19 mouse cellular contexts compared by ENCODE assay signal in genomic region chr5:7954838-7955237, GRCm38 (mm10). TPM values are rescaled to one million over a fixed set of nuclear protein-coding genes. Genes with fewer than 3 reads are reported as not detected.
DNase-seq lines count a peak whose midpoint lies in the region; ATAC-seq and TF ChIP-seq lines count a peak whose summit lies in the region.
"Had no signal": no experiment of that assay in that cellular context is flagged by ENCODE, and none has a peak within 500 bp of the region (broad histone marks: within the 10 kb centered on the region; RNA-seq: fewer than 3 reads in every experiment).

No protein-coding gene starts in this region.

- peak overlapping the region; percentile 99 for H3K27ac ChIP-seq in liver, adult 2 months (replicated peaks; ENCODE audit: insufficient read depth, low read depth, low read length)
- no peak overlapping the region for H3K27ac ChIP-seq in liver, embryonic 12.5 days
- H3K27ac ChIP-seq: embryonic facial prominence, embryonic 10.5 days; embryonic facial prominence, embryonic 12.5 days; forebrain, embryonic 13.5 days; forebrain, embryonic 15.5 days had no signal

- H3K27me3 ChIP-seq in liver, adult 2 months (ENCODE audit: control insufficient read depth, insufficient read depth, low read length) = no peaks in the 10 kb centered on the region
- H3K27me3 ChIP-seq in liver, embryonic 12.5 days (replicated peaks) = no peaks in the 10 kb centered on the region
- H3K27me3 ChIP-seq: embryonic facial prominence, embryonic 12.5 days; forebrain, embryonic 13.5 days; forebrain, embryonic 15.5 days had no signal

- no peak for ATAC-seq in liver, embryonic 12.5 days
- ATAC-seq: forebrain, embryonic 13.5 days; forebrain, embryonic 15.5 days; forebrain, postnatal 0 days had no signal

- peaks cover 21% of the 10 kb centered on the region for H3K4me1 ChIP-seq in liver, adult 2 months (ENCODE audit: control insufficient read depth, insufficient read depth, low read length)
- no peaks in the 10 kb centered on the region for H3K4me1 ChIP-seq in liver, embryonic 12.5 days
- H3K4me1 ChIP-seq: embryonic facial prominence, embryonic 12.5 days; forebrain, embryonic 13.5 days; forebrain, embryonic 15.5 days had no signal

- 23% methylated on average over 2 of the region's 2 CpGs for WGBS in liver, adult 2 months
- 63% methylated on average over 2 of the region's 2 CpGs for WGBS in liver, embryonic 12.5 days (ENCODE audit: insufficient replicate concordance)

- no peak for TF ChIP-seq POLR2A in liver, adult 2 months (IDR thresholded peaks at IDR 0.05; ENCODE audit: extremely low read depth, insufficient read depth, low read length)

- DNase-seq in adrenal gland, postnatal 14 days = peak; percentile 27
- no peak for DNase-seq in adrenal gland, adult 8-10 months
- DNase-seq in liver, adult 2 months (ENCODE audit: extremely low read depth, low read depth, low spot score) = peak; percentile 94
- DNase-seq in adipocyte (ENCODE audit: low spot score) = peak; percentile 26
- DNase-seq in thymus, postnatal 25 days = no peak
- DNase-seq: adrenal gland, adult 2 months; cerebellum, adult 11-12 months; cerebellum, adult 2 months; cerebellum, adult 9-10 months; cerebellum, postnatal 10 days; cerebellum, postnatal 25 days; forebrain, postnatal 0 days had no signal

- peak overlapping the region; percentile 34; the same call in 1 of the 2 replicates for H3K9ac ChIP-seq in liver, adult 2 months (ENCODE audit: low read depth, low read length)
- no peak overlapping the region for H3K9ac ChIP-seq in liver, embryonic 12.5 days
- H3K9ac ChIP-seq: embryonic facial prominence, embryonic 12.5 days; forebrain, embryonic 13.5 days; forebrain, embryonic 15.5 days; forebrain, postnatal 0 days had no signal

- H3K4me2 ChIP-seq in liver, embryonic 12.5 days = no peak overlapping the region
- H3K4me2 ChIP-seq: embryonic facial prominence, embryonic 12.5 days; forebrain, embryonic 13.5 days; forebrain, embryonic 15.5 days had no signal

- H3K4me3 ChIP-seq in liver, adult 2 months (ENCODE audit: insufficient read depth, low read depth, low read length) = no peak overlapping the region
- H3K4me3 ChIP-seq in liver, embryonic 12.5 days = no peak overlapping the region
- H3K4me3 ChIP-seq: embryonic facial prominence, embryonic 10.5 days; embryonic facial prominence, embryonic 12.5 days; forebrain, embryonic 13.5 days; forebrain, embryonic 15.5 days had no signal

- no peaks in the 10 kb centered on the region for H3K9me3 ChIP-seq in liver, embryonic 12.5 days (replicated peaks)
- H3K9me3 ChIP-seq: embryonic facial prominence, embryonic 10.5 days; embryonic facial prominence, embryonic 12.5 days; forebrain, embryonic 13.5 days; forebrain, embryonic 15.5 days had no signal

- no peak for TF ChIP-seq CTCF in liver, adult 2 months (IDR thresholded peaks at IDR 0.05; ENCODE audit: low read depth, low read length)

- H3K36me3 ChIP-seq in liver, adult 2 months (ENCODE audit: control insufficient read depth, insufficient read depth, low read length) = no peaks in the 10 kb centered on the region
- no peaks in the 10 kb centered on the region for H3K36me3 ChIP-seq in liver, embryonic 12.5 days
- H3K36me3 ChIP-seq: embryonic facial prominence, embryonic 10.5 days; embryonic facial prominence, embryonic 12.5 days; forebrain, embryonic 15.5 days had no signal

- H3K79me2 ChIP-seq in liver, adult 2 months (ENCODE audit: control insufficient read depth, insufficient read depth, low read length) = no peaks in the 10 kb centered on the region

RNA-seq across cellular contexts. Expression of gene Steap4, which starts 5.4 kb away (rescaled TPM):
- total RNA-seq in adrenal gland, postnatal 14 days (2021) = 35.8 and 44.3 TPM in 2 replicates
- 10 to 100 TPM; 11.6 to 59.3 (median 16.9) TPM for total RNA-seq in adrenal gland, adult 8-10 months (2022)
- total RNA-seq in liver, adult 2 months (2014; rRNA removed) = 76.6 and 90.1 TPM in 2 replicates
- 38.3 and 40.9 TPM in 2 replicates for polyA plus RNA-seq in liver, adult 2 months (2012; rRNA removed)
- 0.44 and 0.61 TPM in 2 replicates for polyA plus RNA-seq in liver, embryonic 12.5 days (2016; fragmentation: Nextera tagmentation; extraction: Ambion mirVana)
- total RNA-seq: MEL had no signal
- polyA plus RNA-seq: C2C12 had no signal

Comparison
In these comparisons a context has a peak if more than half of its experiments do, and no peak if none do; other contexts are left out.
1. DNase-seq: peak in adrenal gland, postnatal 14 days (single experiment), liver, adult 2 months (single experiment) and adipocyte (single experiment); none in adrenal gland, adult 8-10 months (single experiment) and thymus, postnatal 25 days (single experiment).